Mouse (Mus musculus): ENCODE results near the gene Clybl. TPM values are rescaled to one million over a fixed set of nuclear protein-coding genes. Genes with fewer than 3 reads are reported as not detected.

The Clybl gene
- polyA plus RNA-seq, 1 experiment from 2014 or later = 34.3 TPM

GRCm38 (mm10) chr14:122322136-122322535, 140.6 kb downstream of the Clybl start:
- DNase-seq (ENCODE audit: low spot score) (peak; percentile 64), ATAC-seq (replicated peaks; ENCODE audit: low FRiP score) (no peak)
- Histone ChIP-seq H3K9ac (ENCODE audit: low read length) (no peak overlapping the region), H3K27ac (ENCODE audit: low read depth, low read length) (no peak overlapping the region), H3K27me3 (ENCODE audit: control insufficient read depth, insufficient read depth, low read length) (no peaks in the 10 kb centered on the region), H3K4me1 (replicated peaks; ENCODE audit: control insufficient read depth, insufficient read depth, low read length) (no peaks in the 10 kb centered on the region), H3K9me3 (ENCODE audit: control insufficient read depth, low read length) (no peaks in the 10 kb centered on the region), H3K4me2 (ENCODE audit: low read depth, low read length, severe bottlenecking) (no peak overlapping the region), H3K36me3 (ENCODE audit: control insufficient read depth, insufficient read depth, low read length) (no peaks in the 10 kb centered on the region), H3K4me3 (ENCODE audit: low read depth, low read length) (no peak overlapping the region)
- 26% methylated on average over 5 of the region's 5 CpGs for whole genome bisulfite sequencing

DNA sequence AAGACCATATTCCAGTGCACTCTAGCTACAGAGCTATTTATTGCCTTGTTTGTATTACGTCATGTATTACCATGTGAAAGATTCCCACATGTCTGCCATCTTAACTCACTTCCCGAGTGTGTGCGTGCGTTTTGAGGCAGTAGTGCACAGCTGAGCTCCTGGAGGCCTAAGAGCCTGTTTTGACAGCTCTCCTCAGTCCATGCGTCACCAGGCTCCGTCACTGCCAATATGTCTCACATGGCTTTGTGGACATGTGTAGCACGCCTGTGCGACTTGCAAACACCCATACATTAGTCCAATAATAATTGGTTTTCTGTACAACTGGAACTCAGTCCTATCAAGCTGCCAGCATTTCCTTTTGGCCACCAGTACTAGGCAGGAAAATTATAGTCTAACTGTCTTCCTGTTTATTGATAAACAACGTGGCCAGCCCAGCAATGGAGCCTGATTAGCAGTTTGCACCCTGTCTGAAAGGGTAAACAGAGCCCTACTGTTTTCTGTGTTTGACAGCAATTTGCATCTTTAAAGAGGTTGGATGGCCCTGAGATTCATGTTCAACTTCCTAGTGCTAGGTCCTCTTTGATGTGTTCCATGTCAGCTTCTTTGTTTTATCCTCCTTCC, 142.4 kb downstream of the Clybl start:
- Histone ChIP-seq H3K27ac (ENCODE audit: low read depth, low read length) (no peak overlapping the region), H3K4me1 (replicated peaks; ENCODE audit: control insufficient read depth, insufficient read depth, low read length) (no peaks in the 10 kb centered on the region), H3K4me2 (ENCODE audit: low read depth, low read length, severe bottlenecking) (no peak overlapping the region), H3K27me3 (ENCODE audit: control insufficient read depth, insufficient read depth, low read length) (no peaks in the 10 kb centered on the region), H3K9me3 (ENCODE audit: control insufficient read depth, low read length) (no peaks in the 10 kb centered on the region), H3K4me3 (ENCODE audit: low read depth, low read length) (no peak overlapping the region), H3K9ac (ENCODE audit: low read length) (no peak overlapping the region), H3K36me3 (ENCODE audit: control insufficient read depth, insufficient read depth, low read length) (no peaks in the 10 kb centered on the region)
- no peak for ATAC-seq (replicated peaks; ENCODE audit: low FRiP score)
- 79% methylated on average over 9 of the region's 9 CpGs for WGBS
- DNase-seq (ENCODE audit: low spot score) = no peak

- Histone ChIP-seq H3K4me1 (replicated peaks; ENCODE audit: control insufficient read depth, insufficient read depth, low read length) (no peaks in the 10 kb centered on the region), H3K36me3 (ENCODE audit: control insufficient read depth, insufficient read depth, low read length) (no peaks in the 10 kb centered on the region), H3K27me3 (ENCODE audit: control insufficient read depth, insufficient read depth, low read length) (no peaks in the 10 kb centered on the region), H3K4me3 (ENCODE audit: low read depth, low read length) (no peak overlapping the region), H3K4me2 (ENCODE audit: low read depth, low read length, severe bottlenecking) (no peak overlapping the region), H3K27ac (ENCODE audit: low read depth, low read length) (no peak overlapping the region), H3K9me3 (ENCODE audit: control insufficient read depth, low read length) (no peaks in the 10 kb centered on the region), H3K9ac (ENCODE audit: low read length) (no peak overlapping the region)
- WGBS = 77% methylated on average over 9 of the region's 9 CpGs
- DNase-seq (ENCODE audit: low spot score) (no peak), ATAC-seq (replicated peaks; ENCODE audit: low FRiP score) (no peak)
Observed at GRCm38 (mm10) chr14:122330136-122330535, 148.6 kb downstream of the Clybl start.

DNA sequence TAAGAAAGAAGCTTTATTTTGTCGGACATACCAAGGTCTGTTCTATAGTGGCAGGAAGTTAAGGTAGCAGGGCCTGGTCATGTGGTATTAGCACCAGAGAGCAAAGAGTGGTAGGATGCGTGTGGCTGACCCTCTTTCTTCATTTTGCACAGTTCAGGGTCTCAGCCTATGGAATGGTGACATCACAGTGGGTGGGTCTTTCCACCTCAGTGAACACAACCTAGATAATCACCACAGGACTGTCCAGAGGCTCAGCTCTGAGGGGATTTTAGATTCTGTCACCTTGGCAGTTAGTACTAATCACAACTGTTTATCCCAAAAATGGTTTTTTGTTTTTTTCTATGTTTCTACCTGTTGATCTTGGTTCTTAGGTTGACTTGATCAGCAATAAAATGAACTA, 149.2 kb downstream of the Clybl start:
- no peak overlapping the region for H3K4me2 ChIP-seq (ENCODE audit: low read depth, low read length, severe bottlenecking)
- H3K27ac ChIP-seq (ENCODE audit: low read depth, low read length) = no peak overlapping the region
- WGBS = 82% methylated on average over 2 of the region's 2 CpGs
- no peaks in the 10 kb centered on the region for H3K27me3 ChIP-seq (ENCODE audit: control insufficient read depth, insufficient read depth, low read length)
- H3K4me3 ChIP-seq (ENCODE audit: low read depth, low read length) = no peak overlapping the region
- H3K36me3 ChIP-seq (ENCODE audit: control insufficient read depth, insufficient read depth, low read length) = no peaks in the 10 kb centered on the region
- no peak for DNase-seq (ENCODE audit: low spot score)
- no peak for ATAC-seq (replicated peaks; ENCODE audit: low FRiP score)
- H3K4me1 ChIP-seq (replicated peaks; ENCODE audit: control insufficient read depth, insufficient read depth, low read length) = no peaks in the 10 kb centered on the region
- no peaks in the 10 kb centered on the region for H3K9me3 ChIP-seq (ENCODE audit: control insufficient read depth, low read length)
- H3K9ac ChIP-seq (ENCODE audit: low read length) = no peak overlapping the region

GRCm38 (mm10) chr14:122331635-122332460, 150.3 kb downstream of the Clybl start:
- ATAC-seq (replicated peaks; ENCODE audit: low FRiP score) = no peak
- Histone ChIP-seq H3K27ac (ENCODE audit: low read depth, low read length) (no peak overlapping the region), H3K4me3 (ENCODE audit: low read depth, low read length) (no peak overlapping the region), H3K9me3 (ENCODE audit: control insufficient read depth, low read length) (no peaks in the 10 kb centered on the region), H3K4me2 (ENCODE audit: low read depth, low read length, severe bottlenecking) (no peak overlapping the region), H3K36me3 (ENCODE audit: control insufficient read depth, insufficient read depth, low read length) (no peaks in the 10 kb centered on the region), H3K9ac (ENCODE audit: low read length) (no peak overlapping the region), H3K27me3 (ENCODE audit: control insufficient read depth, insufficient read depth, low read length) (no peaks in the 10 kb centered on the region), H3K4me1 (replicated peaks; ENCODE audit: control insufficient read depth, insufficient read depth, low read length) (no peaks in the 10 kb centered on the region)
- 72% methylated on average over 14 of the region's 14 CpGs for WGBS
- DNase-seq (ENCODE audit: low spot score) = no peak

DNA sequence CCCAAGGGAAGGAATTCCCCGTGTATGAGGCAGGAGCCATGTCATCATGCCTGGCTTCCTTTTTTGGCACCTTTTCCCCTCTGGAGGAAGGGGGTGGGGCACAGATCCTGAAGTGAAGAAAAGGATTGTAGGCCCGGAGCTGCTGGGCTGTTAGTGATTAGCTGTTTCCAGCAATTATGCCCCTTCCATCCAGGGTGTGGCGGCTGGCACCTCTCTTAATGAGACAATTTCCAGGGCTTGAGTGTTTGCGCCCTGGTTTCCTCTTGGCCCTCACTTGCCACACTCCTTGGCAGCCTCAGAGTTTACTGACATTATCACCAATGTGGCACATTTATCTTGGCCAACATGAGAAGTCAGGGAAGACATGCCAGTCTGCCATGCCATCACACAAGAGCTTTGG, 155.5 kb downstream of the Clybl start:
- Histone ChIP-seq H3K4me3 (ENCODE audit: low read depth, low read length) (no peak overlapping the region), H3K27me3 (ENCODE audit: control insufficient read depth, insufficient read depth, low read length) (no peaks in the 10 kb centered on the region), H3K9me3 (ENCODE audit: control insufficient read depth, low read length) (no peaks in the 10 kb centered on the region), H3K4me1 (replicated peaks; ENCODE audit: control insufficient read depth, insufficient read depth, low read length) (no peaks in the 10 kb centered on the region), H3K4me2 (ENCODE audit: low read depth, low read length, severe bottlenecking) (no peak overlapping the region), H3K9ac (ENCODE audit: low read length) (no peak overlapping the region), H3K36me3 (ENCODE audit: control insufficient read depth, insufficient read depth, low read length) (no peaks in the 10 kb centered on the region), H3K27ac (ENCODE audit: low read depth, low read length) (no peak overlapping the region)
- WGBS = 65% methylated on average over 4 of the region's 4 CpGs
- ATAC-seq (replicated peaks; ENCODE audit: low FRiP score) (no peak), DNase-seq (ENCODE audit: low spot score) (no peak)

DNA sequence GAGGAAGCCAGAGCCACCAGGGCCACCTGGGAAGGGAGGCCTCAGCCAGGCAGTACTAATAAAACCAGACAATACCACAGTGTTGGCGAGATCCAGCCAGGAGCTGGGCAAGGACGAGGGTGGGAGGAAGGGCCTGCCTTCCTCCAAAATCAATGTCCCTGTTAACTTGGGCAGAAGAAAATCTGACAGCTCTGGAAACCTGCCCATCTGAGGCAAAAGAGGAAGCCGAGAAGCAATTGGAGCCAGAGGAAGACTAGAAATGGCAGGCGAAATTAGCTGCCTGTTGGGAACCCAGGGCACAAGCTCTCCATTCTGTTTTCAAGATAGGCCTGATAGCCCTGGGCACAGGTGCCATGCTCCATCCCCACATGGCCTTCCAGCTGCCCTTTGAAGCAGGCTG, 157.3 kb downstream of the Clybl start:
- Histone ChIP-seq H3K27me3 (ENCODE audit: control insufficient read depth, insufficient read depth, low read length) (no peaks in the 10 kb centered on the region), H3K4me1 (replicated peaks; ENCODE audit: control insufficient read depth, insufficient read depth, low read length) (no peaks in the 10 kb centered on the region), H3K27ac (ENCODE audit: low read depth, low read length) (no peak overlapping the region), H3K4me3 (ENCODE audit: low read depth, low read length) (no peak overlapping the region), H3K36me3 (ENCODE audit: control insufficient read depth, insufficient read depth, low read length) (no peaks in the 10 kb centered on the region), H3K9me3 (ENCODE audit: control insufficient read depth, low read length) (no peaks in the 10 kb centered on the region), H3K9ac (ENCODE audit: low read length) (no peak overlapping the region), H3K4me2 (ENCODE audit: low read depth, low read length, severe bottlenecking) (no peak overlapping the region)
- WGBS = 86% methylated on average over 4 of the region's 4 CpGs
- no peak for DNase-seq (ENCODE audit: low spot score)
- ATAC-seq (replicated peaks; ENCODE audit: low FRiP score) = no peak

GRCm38 (mm10) chr14:122340141-122340540, 158.6 kb downstream of the Clybl start:
- DNase-seq (ENCODE audit: low spot score) (no peak), ATAC-seq (replicated peaks; ENCODE audit: low FRiP score) (no peak)
- H3K4me1 ChIP-seq (replicated peaks; ENCODE audit: control insufficient read depth, insufficient read depth, low read length) = peaks cover 3% of the 10 kb centered on the region; the same call in 1 of the 2 replicates
- H3K27ac ChIP-seq (ENCODE audit: low read depth, low read length) = no peak overlapping the region
- no peak overlapping the region for H3K4me3 ChIP-seq (ENCODE audit: low read depth, low read length)
- no peaks in the 10 kb centered on the region for H3K9me3 ChIP-seq (ENCODE audit: control insufficient read depth, low read length)
- WGBS = 93% methylated on average over 5 of the region's 5 CpGs
- H3K36me3 ChIP-seq (ENCODE audit: control insufficient read depth, insufficient read depth, low read length) = no peaks in the 10 kb centered on the region
- H3K4me2 ChIP-seq (ENCODE audit: low read depth, low read length, severe bottlenecking) = no peak overlapping the region
- no peaks in the 10 kb centered on the region for H3K27me3 ChIP-seq (ENCODE audit: control insufficient read depth, insufficient read depth, low read length)
- H3K9ac ChIP-seq (ENCODE audit: low read length) = no peak overlapping the region
